Mouse (Mus musculus) mature B cell (primary cell): ENCODE results near the gene Srp54c.

ENCODE experiments used
- in situ Hi-C: fragments of 300-500 bp; cut with MboI; formaldehyde crosslinking; loops from 2 replicates; pipeline ENCODE4 v1.14.3; 2019

The Srp54c gene

GRCm38 (mm10) chr12:55311841-55312240, 81.9 kb downstream of the Srp54c start:
- in situ Hi-C loops: no loop called here
